8 mouse cellular contexts compared by ENCODE assay signal in the genomic region with DNA sequence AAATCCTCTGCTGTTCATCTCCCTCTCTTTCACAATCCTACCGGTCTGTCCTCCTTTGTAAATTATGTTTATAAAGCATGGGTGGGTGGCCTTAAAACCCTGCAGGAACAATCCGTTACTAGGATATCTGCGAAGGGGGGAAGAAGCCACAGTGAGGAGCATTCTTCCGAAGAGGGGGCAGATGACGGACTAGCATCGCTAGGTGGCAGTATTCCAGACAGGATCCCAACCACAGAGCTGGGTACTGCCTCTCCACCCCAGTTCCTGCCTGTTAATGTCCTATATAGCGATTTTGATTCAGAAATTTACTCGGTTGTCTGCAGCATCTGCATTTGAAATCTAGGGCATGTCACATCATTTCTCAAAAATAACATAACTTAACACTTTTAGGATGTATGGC.
DNase-seq lines count a peak whose midpoint lies in the region; ATAC-seq and TF ChIP-seq lines count a peak whose summit lies in the region.
"Had no signal": no experiment of that assay in that cellular context is flagged by ENCODE, and none has a peak within 500 bp of the region (broad histone marks: within the 10 kb centered on the region; RNA-seq: fewer than 3 reads in every experiment).

No protein-coding gene starts in this region.

- H3K27me3 ChIP-seq in Patski, result no peaks in the 10 kb centered on the region
- no peaks in the 10 kb centered on the region for H3K27me3 ChIP-seq in hindbrain, embryonic 16.5 days (replicated peaks; ENCODE audit: control insufficient read depth, insufficient read depth, low read length)
- H3K27me3 ChIP-seq: limb, embryonic 15.5 days had no signal

- no peak overlapping the region for H3K4me3 ChIP-seq in hindbrain, embryonic 16.5 days (ENCODE audit: low read length)
- H3K4me3 ChIP-seq in left cerebral cortex, adult 2 months, result no peak overlapping the region
- H3K4me3 ChIP-seq: limb, embryonic 15.5 days had no signal

- peak; percentile 78 for TF ChIP-seq CTCF in Patski (IDR thresholded peaks at IDR 0.05)
- peak; percentile 71 for TF ChIP-seq CTCF in left cerebral cortex, adult 2 months (IDR thresholded peaks at IDR 0.05)

- CTCF ChIA-PET in Patski (lab: Charles Lee), result interaction anchor here (0.6 to 1.4 kb wide), 7 partner anchors 10 to 592 kb away, joined by 3 to 5 read pairs (median 3); no protein-coding TSS in a partner anchor

- no peak for ATAC-seq in Patski
- peak; percentile 98 for ATAC-seq in frontal cortex, adult (ENCODE audit: low TSS enrichment)
- ATAC-seq in hindbrain, embryonic 16.5 days, result peak; percentile 84; the same call in 1 of the 2 replicates

- H3K27ac ChIP-seq in hindbrain, embryonic 16.5 days (ENCODE audit: low read depth, low read length), result no peak overlapping the region
- no peak overlapping the region for H3K27ac ChIP-seq in left cerebral cortex, adult 2 months
- H3K27ac ChIP-seq: limb, embryonic 15.5 days had no signal

- POLR2A ChIA-PET in Patski (lab: Charles Lee), result no interaction called here

- no peak overlapping the region for H3K9ac ChIP-seq in hindbrain, embryonic 16.5 days (ENCODE audit: low read depth, low read length)
- H3K9ac ChIP-seq: limb, embryonic 15.5 days had no signal

- no peaks in the 10 kb centered on the region for H3K9me3 ChIP-seq in hindbrain, embryonic 16.5 days (ENCODE audit: control insufficient read depth, low read length)
- H3K9me3 ChIP-seq: limb, embryonic 15.5 days had no signal

- in situ Hi-C loops in Patski (cut with MboI; ENCODE audit: low pct_unique_long_range_greater_than_20kb), result loop anchor here (10.0 to 25.0 kb wide), 2 partner anchors 420 to 1118 kb away; partner anchors contain the start of gene Atp2b1

- intact Hi-C loops in left cerebral cortex, adult 2 months (cut with DNase I), result no loop called here

- no peak for DNase-seq in Patski (ENCODE audit: low read depth, low spot score)
- DNase-seq in cerebellum, adult 11-12 months, result peak; percentile 65
- peak; percentile 47 to 51 for DNase-seq in left cerebral cortex, adult 2 months (ENCODE audit: extremely low spot score in 1 of 2, low spot score in 2 of 2)
- peak; percentile 68 for DNase-seq in mesoderm, embryonic 11.5 days (ENCODE audit: low read depth, low spot score)
- peak; percentile 43 for DNase-seq in right cerebral cortex, postnatal 4 days

- no peaks in the 10 kb centered on the region for H3K4me1 ChIP-seq in hindbrain, embryonic 16.5 days (ENCODE audit: control insufficient read depth, insufficient read depth, low read depth, low read length)
- H3K4me1 ChIP-seq: limb, embryonic 15.5 days had no signal

- 11% methylated on average over 8 of the region's 8 CpGs for WGBS in hindbrain, embryonic 16.5 days

- H3K36me3 ChIP-seq in hindbrain, embryonic 16.5 days (ENCODE audit: control insufficient read depth, insufficient read depth, low read length), result no peaks in the 10 kb centered on the region
- H3K36me3 ChIP-seq: limb, embryonic 15.5 days had no signal

- H3K4me2 ChIP-seq in hindbrain, embryonic 16.5 days (ENCODE audit: low read length), result no peak overlapping the region
- H3K4me2 ChIP-seq: limb, embryonic 15.5 days had no signal
